Mouse (Mus musculus) brain, adult 2 months (tissue): ENCODE results near the gene Dhx37.
"Not testable (repeated sequence)": the region's sequence is repeated elsewhere in the genome, so short reads cannot be mapped to it uniquely, and the experiment has no call there.

ENCODE experiments used
- DNase-seq: peaks from one replicate; pipeline ENCODE4 v3.0.0; 2011; ENCODE audit warnings: low read depth, low spot score

The Dhx37 gene

GRCm38 (mm10) chr5:125389579-125390441 is 44.1 kb downstream of the Dhx37 start, which contains the start of gene Ubc:
Gene Ubc, minus strand, starts transcription at chr5:125390202.
- peak; percentile 98 for DNase-seq

GRCm38 (mm10) chr5:125389131-125389578 is 44.8 kb downstream of the Dhx37 start, which contains the start of gene Gm10382:
Gene Gm10382, plus strand, starts transcription at chr5:125389322.
- DNase-seq, result peak; percentile 84

GRCm38 (mm10) chr5:125388358-125389092 is 45.4 kb downstream of the Dhx37 start:
- no peak for DNase-seq

GRCm38 (mm10) chr5:125387295-125387694 is 46.6 kb downstream of the Dhx37 start:
- DNase-seq, result not testable (repeated sequence)

GRCm38 (mm10) chr5:125385215-125385940 is 48.5 kb downstream of the Dhx37 start:
- DNase-seq, result no peak

GRCm38 (mm10) chr5:125384512-125385214 is 49.3 kb downstream of the Dhx37 start:
- no peak for DNase-seq

- no peak for DNase-seq
Measured at GRCm38 (mm10) chr5:125383637-125384420, 50.1 kb downstream of the Dhx37 start.

GRCm38 (mm10) chr5:125382673-125383558 is 51.0 kb downstream of the Dhx37 start:
- peak; percentile 87 for DNase-seq

GRCm38 (mm10) chr5:125381954-125382672 is 51.8 kb downstream of the Dhx37 start:
- no peak for DNase-seq

GRCm38 (mm10) chr5:125378919-125379318 is 55.0 kb downstream of the Dhx37 start:
- no peak for DNase-seq

- DNase-seq, result no peak
Measured at GRCm38 (mm10) chr5:125377214-125377613, 56.7 kb downstream of the Dhx37 start.

- peak; percentile 70 for DNase-seq
Measured at GRCm38 (mm10) chr5:125375871-125376270, 58.0 kb downstream of the Dhx37 start.

GRCm38 (mm10) chr5:125372027-125372426 is 61.9 kb downstream of the Dhx37 start:
- DNase-seq, result no peak

GRCm38 (mm10) chr5:125370950-125371693 is 62.8 kb downstream of the Dhx37 start:
- no peak for DNase-seq

GRCm38 (mm10) chr5:125368568-125368967 is 65.4 kb downstream of the Dhx37 start:
- DNase-seq, result peak; percentile 89

GRCm38 (mm10) chr5:125368156-125368555 is 65.8 kb downstream of the Dhx37 start:
- DNase-seq, result no peak

GRCm38 (mm10) chr5:125364851-125365429 is 69.0 kb downstream of the Dhx37 start:
- DNase-seq, result no peak

GRCm38 (mm10) chr5:125363894-125364293 is 70.0 kb downstream of the Dhx37 start:
- DNase-seq, result peak; percentile 47
